Mouse (Mus musculus) kidney, adult 2 months (tissue): ENCODE data around the gene Rab8b. TPM values are rescaled to one million over a fixed set of nuclear protein-coding genes. Genes with fewer than 3 reads are reported as not detected.

Experiments used
- DNase-seq: peaks from one replicate; pipeline ENCODE4 v3.0.0; 2021
- H3K27ac ChIP-seq: fragments of 200-500 bp; 2 replicates; pipeline ENCODE4 v1.5.1; 2012; ENCODE audit warnings: low read depth, low read length, control low read depth, inconsistent platforms; ENCODE audit not compliant: insufficient read depth
- H3K27me3 ChIP-seq: fragments of 200-500 bp; replicated peaks from 2 replicates; pipeline ENCODE4 v1.6.1; 2012; ENCODE audit warnings: mild to moderate bottlenecking, moderate library complexity, low read length, inconsistent platforms; ENCODE audit not compliant: control insufficient read depth, insufficient read depth
- H3K36me3 ChIP-seq: fragments of 200-500 bp; 2 replicates; pipeline ENCODE4 v1.6.1; 2012; ENCODE audit warnings: mild to moderate bottlenecking, moderate library complexity, low read length, inconsistent platforms; ENCODE audit not compliant: control insufficient read depth, insufficient read depth
- H3K4me1 ChIP-seq: fragments of 200-500 bp; 2 replicates; pipeline ENCODE4 v1.6.1; 2011; ENCODE audit warnings: low read length; ENCODE audit not compliant: control insufficient read depth, insufficient read depth
- H3K4me3 ChIP-seq: fragments of 200-500 bp; 2 replicates; pipeline ENCODE4 v1.5.1; 2011; ENCODE audit warnings: mild to moderate bottlenecking, low read depth, low read length, control low read depth; ENCODE audit not compliant: insufficient read depth
- CTCF ChIP-seq: fragments of 200-500 bp; conservative IDR thresholded peaks from 2 replicates; pipeline ENCODE4 v1.5.1; 2011; ENCODE audit warnings: low read depth, mild to moderate bottlenecking, control low read depth, low read length, moderate library complexity, mixed read lengths; ENCODE audit not compliant: insufficient read depth, insufficient read length
- POLR2A ChIP-seq: fragments of 200-500 bp; IDR thresholded peaks from one replicate; pipeline ENCODE4 v1.6.1; 2011; ENCODE audit warnings: low read depth, low read length, control low read depth
- WGBS: fragments of 180-500 bp; shearing (Covaris S2); methylation state at CpG from one replicate; pipeline ENCODE4 v1.1.7; 2018; 5-methylcytosine and 5-hydroxymethylcytosine counted together
- polyA plus RNA-seq: library from polyadenylated mRNA; depleted of rRNA; stranded (reverse); fragments of >200 nt; gene quantifications from 2 replicates; pipeline ENCODE4 v1.2.3, GENCODE M21; 2012; rRNA removed

Gene Rab8b
- 5.6 and 8.1 TPM in 2 replicates for polyA plus RNA-seq

- Histone ChIP-seq H3K4me3 (peak within 1 kb of the TSS; percentile 78), H3K27ac (peak within 1 kb of the TSS; percentile 77), H3K27me3 (no peaks in the 10 kb centered on the region), H3K4me1 (peaks cover 7% of the 10 kb centered on the region), H3K36me3 (no peaks in the 10 kb centered on the region)
- TF ChIP-seq CTCF (no peak), POLR2A (peak; percentile 48)
- peak; percentile 98 for DNase-seq
- WGBS: 2% methylated on average over 49 of the region's 49 CpGs
Observed at GRCm38 (mm10) chr9:66919382-66919971, at the start of gene Rab8b. Rab8b (minus strand) TSS chr9:66919687.

- no peak for TF ChIP-seq POLR2A
- TF ChIP-seq CTCF: no peak
Observed at GRCm38 (mm10) chr9:66967492-66967891, 48.0 kb upstream of the Rab8b start.

GRCm38 (mm10) chr9:66961478-66961877 lies 42.0 kb upstream of the Rab8b start:
- TF ChIP-seq POLR2A: no peak
- peaks cover 1% of the 10 kb centered on the region for H3K36me3 ChIP-seq
- H3K27ac ChIP-seq: no peak overlapping the region
- no peaks in the 10 kb centered on the region for H3K4me1 ChIP-seq
- WGBS: 83% methylated on average over 3 of the region's 3 CpGs
- H3K4me3 ChIP-seq: no peak overlapping the region
- no peaks in the 10 kb centered on the region for H3K27me3 ChIP-seq
- DNase-seq: no peak

More at GRCm38 (mm10) chr9:66967492-66967891, 48.0 kb upstream of the Rab8b start:
- Histone ChIP-seq H3K27me3 (no peaks in the 10 kb centered on the region), H3K36me3 (peaks cover 3% of the 10 kb centered on the region; the same call in 1 of the 2 replicates), H3K27ac (no peak overlapping the region), H3K4me1 (no peaks in the 10 kb centered on the region), H3K4me3 (no peak overlapping the region)
- no peak for DNase-seq
- 85% methylated on average over 8 of the region's 8 CpGs for WGBS

GRCm38 (mm10) chr9:66957451-66957850 lies 38.0 kb upstream of the Rab8b start:
- Histone ChIP-seq H3K4me3 (no peak overlapping the region), H3K27ac (no peak overlapping the region), H3K27me3 (no peaks in the 10 kb centered on the region), H3K36me3 (peaks cover 1% of the 10 kb centered on the region), H3K4me1 (peaks cover under 1% of the 10 kb centered on the region; the same call in 1 of the 2 replicates)
- no peak for TF ChIP-seq POLR2A
- TF ChIP-seq CTCF: no peak
- 99% methylated on average over 3 of the region's 3 CpGs for WGBS
- DNase-seq: no peak

- Histone ChIP-seq H3K4me3 (no peak overlapping the region), H3K27ac (peak overlapping the region; percentile 84; the same call in 1 of the 2 replicates), H3K36me3 (peaks cover 3% of the 10 kb centered on the region; the same call in 1 of the 2 replicates), H3K27me3 (no peaks in the 10 kb centered on the region), H3K4me1 (peaks cover 3% of the 10 kb centered on the region; the same call in 1 of the 2 replicates)
- TF ChIP-seq CTCF: no peak
- no peak for TF ChIP-seq POLR2A
- peak; percentile 54 for DNase-seq
- 40% methylated on average over 2 of the region's 2 CpGs for WGBS
Observed at GRCm38 (mm10) chr9:66952886-66953285, 33.4 kb upstream of the Rab8b start.

- TF ChIP-seq POLR2A: no peak
- Histone ChIP-seq H3K27ac (peak overlapping the region; percentile 84; the same call in 1 of the 2 replicates), H3K4me3 (no peak overlapping the region), H3K36me3 (peaks cover 3% of the 10 kb centered on the region; the same call in 1 of the 2 replicates), H3K4me1 (peaks cover 3% of the 10 kb centered on the region; the same call in 1 of the 2 replicates), H3K27me3 (no peaks in the 10 kb centered on the region)
- peak; percentile 44 for DNase-seq
- 54% methylated on average over 8 of the region's 8 CpGs for WGBS
Observed at GRCm38 (mm10) chr9:66952321-66952720, 32.8 kb upstream of the Rab8b start.

DNA sequence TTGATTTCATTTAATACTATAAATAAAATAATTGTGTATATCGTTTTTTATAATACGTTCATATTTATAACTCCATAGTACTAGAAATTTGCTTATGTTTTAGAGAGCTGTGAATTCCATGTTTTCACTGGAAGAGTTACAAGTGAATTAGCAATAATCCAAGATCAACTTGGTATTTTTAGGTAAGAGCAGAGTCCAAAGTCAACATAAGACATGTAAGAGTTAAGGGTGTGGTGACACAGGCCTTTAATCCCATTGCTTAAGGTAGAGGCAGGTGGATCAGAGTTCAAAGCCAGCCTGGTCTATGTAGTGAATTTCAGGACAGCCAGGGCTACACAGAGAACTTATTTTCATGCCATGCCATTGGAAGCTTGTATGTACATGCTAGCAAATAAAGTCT lies 29.0 kb upstream of the Rab8b start:
- Histone ChIP-seq H3K4me1 (peaks cover 3% of the 10 kb centered on the region; the same call in 1 of the 2 replicates), H3K27me3 (no peaks in the 10 kb centered on the region), H3K36me3 (peaks cover 3% of the 10 kb centered on the region; the same call in 1 of the 2 replicates), H3K27ac (no peak overlapping the region), H3K4me3 (no peak overlapping the region)
- 94% methylated on average over 2 of the region's 2 CpGs for WGBS
- DNase-seq: no peak
- TF ChIP-seq POLR2A (no peak), CTCF (no peak)
